Mouse (Mus musculus) spleen, postnatal 0 days (tissue): ENCODE measurements around the gene Gm10283. TPM values are rescaled to one million over a fixed set of nuclear protein-coding genes. Genes with fewer than 3 reads are reported as not detected.

Experiments used
- polyA plus RNA-seq: library from polyadenylated mRNA; unstranded; fragments of >200 nt; fragmentation: Nextera tagmentation; extraction: Ambion mirVana; gene quantifications from 2 replicates; pipeline ENCODE4 v1.2.1, GENCODE M21; 2015

Gm10283 gene
- not detected in 2 replicates for polyA plus RNA-seq

GRCm38 (mm10) chr8:60503098-60503497, at the start of gene Gm10283:
Gene Gm10283, minus strand, starts transcription at chr8:60503198.

GRCm38 (mm10) chr8:60505653-60506521, 2.9 kb upstream of the Gm10283 start, which contains the start of gene Aadat:
Gene Aadat, plus strand, starts transcription at chr8:60505932.

Other genes starting within 250 kb of the Gm10283 start
- 0.07 TPM in 2 replicates for gene Aadat, start 2.7 kb upstream of the Gm10283 start, polyA plus RNA-seq
- 0.25 and 0.27 TPM in 2 replicates for gene Mfap3l, start 129.6 kb upstream of the Gm10283 start, polyA plus RNA-seq